Mouse (Mus musculus) spleen, postnatal 14 days (tissue): Measurements from ENCODE around the gene Ankrd13a.

Experiments
- DNase-seq, 2 experiments: peaks; one replicate each; pipeline ENCODE4 v3.0.0; 2021 to 2022; ENCODE audit warnings: low spot score in 2 of 2

The Ankrd13a gene

GRCm38 (mm10) chr5:114766686-114767085, 7.8 kb upstream of the Ankrd13a start:
- no peak for DNase-seq

- no peak for DNase-seq
These were observed 7.3 kb upstream of the Ankrd13a start for GRCm38 (mm10) chr5:114767185-114767584.

- DNase-seq: no peak
These were observed 4.7 kb upstream of the Ankrd13a start for GRCm38 (mm10) chr5:114769786-114770185.

GRCm38 (mm10) chr5:114771796-114772195, 2.7 kb upstream of the Ankrd13a start:
- DNase-seq: no peak

GRCm38 (mm10) chr5:114772456-114773203, 1.8 kb upstream of the Ankrd13a start:
- DNase-seq: peak; percentile 59 to 66

GRCm38 (mm10) chr5:114773211-114773710, 1.2 kb upstream of the Ankrd13a start:
- DNase-seq: peak; percentile 95 to 97

GRCm38 (mm10) chr5:114773780-114774179, 697 bp upstream of the Ankrd13a start:
- DNase-seq: no peak

GRCm38 (mm10) chr5:114775056-114775979, 841 bp downstream of the Ankrd13a start, which contains the start of gene Git2:
Gene Git2, minus strand, starts transcription at chr5:114775517.
- peak in 1 of 2 experiments; percentile 19 for DNase-seq

GRCm38 (mm10) chr5:114776174-114776573, 1.7 kb downstream of the Ankrd13a start:
- DNase-seq: no peak

- no peak for DNase-seq
These were observed 5.5 kb downstream of the Ankrd13a start for GRCm38 (mm10) chr5:114779956-114780489.

- DNase-seq: no peak
These were observed 6.4 kb downstream of the Ankrd13a start for GRCm38 (mm10) chr5:114780912-114781311.

GRCm38 (mm10) chr5:114782991-114783390, 8.5 kb downstream of the Ankrd13a start:
- no peak for DNase-seq

- DNase-seq: no peak
These were observed 9.1 kb downstream of the Ankrd13a start for GRCm38 (mm10) chr5:114783405-114784163.

- DNase-seq: no peak
These were observed 10.2 kb downstream of the Ankrd13a start for GRCm38 (mm10) chr5:114784622-114785165.

GRCm38 (mm10) chr5:114785196-114785595, 10.7 kb downstream of the Ankrd13a start:
- DNase-seq: no peak

GRCm38 (mm10) chr5:114793317-114793716, 18.8 kb downstream of the Ankrd13a start:
- DNase-seq: no peak

- no peak for DNase-seq
These were observed 20.1 kb downstream of the Ankrd13a start for GRCm38 (mm10) chr5:114794609-114795008.

GRCm38 (mm10) chr5:114795231-114795630, 20.8 kb downstream of the Ankrd13a start:
- no peak for DNase-seq

- no peak for DNase-seq
These were observed 21.2 kb downstream of the Ankrd13a start for GRCm38 (mm10) chr5:114795653-114796052.

- no peak for DNase-seq
These were observed 22.0 kb downstream of the Ankrd13a start for GRCm38 (mm10) chr5:114796299-114797012.
